Mouse (Mus musculus) heart, postnatal 14 days (tissue): ENCODE measurements around the gene Gm21988. TPM values are rescaled to one million over a fixed set of nuclear protein-coding genes. Genes with fewer than 3 reads are reported as not detected.

Experiments used
- DNase-seq, 2 experiments: peaks; one replicate each; pipeline ENCODE4 v3.0.0; 2021 to 2022
- intact Hi-C: fragments of 180-260 bp; cut with DNase I; formaldehyde crosslinking; loops from one replicate; pipeline ENCODE4 v1.15.1; 2025
- total RNA-seq, 2 experiments: library from RNA; stranded (reverse); gene quantifications; 2 replicates each; pipeline ENCODE4 v1.2.3; 2021

Gm21988 gene
- total RNA-seq, 2 experiments from 2014 or later = 3.1 to 3.2 TPM

DNA sequence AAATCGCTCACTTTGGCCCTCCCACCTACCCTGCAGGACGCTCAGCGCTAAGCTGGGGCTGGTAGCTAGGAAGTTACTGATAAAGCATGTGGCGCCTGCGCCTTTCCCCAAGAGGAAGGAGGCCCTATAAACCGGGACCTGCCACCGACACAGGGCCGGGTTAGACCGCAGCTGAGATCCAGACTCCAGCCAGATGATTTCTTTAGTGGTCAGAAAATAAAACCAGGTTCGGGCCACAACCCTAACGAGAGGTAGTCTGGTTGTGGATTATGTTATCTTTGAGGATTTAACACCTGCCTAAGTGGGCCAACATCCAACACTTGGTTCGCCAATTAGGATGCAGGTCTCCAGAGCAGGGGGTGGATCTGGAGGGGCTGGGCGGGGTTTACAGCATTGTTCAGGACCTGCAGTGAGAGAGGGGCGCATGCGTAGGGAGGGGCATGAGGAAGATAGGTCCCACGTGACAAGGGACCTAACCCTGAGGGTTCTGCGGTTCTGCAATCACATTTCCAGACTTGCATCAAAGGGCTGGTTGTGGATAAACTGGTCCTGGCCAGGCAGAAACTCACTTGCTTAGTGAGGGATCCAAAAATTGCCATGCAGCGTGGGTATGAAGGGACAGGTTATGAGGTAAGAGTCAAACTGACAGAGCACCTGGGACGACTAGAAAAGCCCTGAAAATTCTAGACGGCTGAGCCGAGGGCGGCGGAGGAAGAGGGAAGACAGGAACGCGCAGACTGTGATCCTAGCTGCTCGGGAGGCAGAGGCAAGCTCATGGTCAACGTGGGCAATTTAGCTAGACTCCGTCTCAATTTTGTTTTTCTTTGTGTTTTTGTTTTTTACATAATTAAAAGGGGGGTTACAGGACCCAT, 18.7 kb downstream of the Gm21988 start, which contains the start of gene Slc16a13:
Slc16a13 (minus strand) TSS at position 334 of the 872 bp plus-strand sequence.
- DNase-seq = peak; percentile 89 to 90
- intact Hi-C loops = no loop called here

DNA sequence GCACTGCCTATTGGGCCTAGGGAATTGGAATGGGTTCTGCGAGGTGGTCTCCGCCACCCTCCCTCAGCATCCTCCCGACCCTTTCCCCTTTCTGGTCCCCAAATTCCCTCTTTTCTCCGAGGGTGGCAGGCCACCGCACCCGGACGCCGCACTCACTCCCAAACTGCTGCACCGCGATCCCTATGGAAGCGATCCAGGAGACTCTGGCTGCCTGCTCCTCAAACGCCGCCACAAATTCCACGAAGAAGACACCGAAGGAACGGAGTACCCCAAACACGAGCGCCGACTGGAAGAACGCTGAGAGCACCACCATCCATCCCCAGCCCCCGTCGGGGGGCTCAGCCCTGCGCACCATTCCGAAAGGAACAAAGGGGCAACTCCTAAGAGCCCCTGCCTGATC, 19.3 kb downstream of the Gm21988 start:
- intact Hi-C loops = no loop called here
- DNase-seq = no peak

DNA sequence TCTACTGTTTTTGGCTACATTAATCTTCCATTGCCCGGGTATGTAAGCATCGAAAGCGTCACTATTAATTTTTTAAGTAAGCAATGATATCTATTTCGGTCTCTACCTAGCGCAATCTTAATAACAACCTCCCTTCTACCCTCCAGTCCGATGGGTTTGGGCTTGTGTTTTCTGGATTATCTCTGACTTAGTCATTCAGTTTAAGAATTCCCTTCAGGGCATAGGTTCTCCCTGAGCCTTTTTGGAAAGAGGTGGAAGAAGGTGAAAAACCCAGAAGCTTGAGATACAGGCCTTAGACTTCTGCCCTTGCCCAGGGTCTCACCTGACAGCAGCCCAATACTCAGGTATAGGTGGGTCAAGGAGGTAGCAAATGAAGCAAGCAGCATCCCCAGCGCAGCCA, 19.8 kb downstream of the Gm21988 start:
- intact Hi-C loops = loop anchor here (10.0 kb wide), 1 partner anchor 285 kb away; the partner anchor contains the start of gene Ybx2
- no peak for DNase-seq

DNA sequence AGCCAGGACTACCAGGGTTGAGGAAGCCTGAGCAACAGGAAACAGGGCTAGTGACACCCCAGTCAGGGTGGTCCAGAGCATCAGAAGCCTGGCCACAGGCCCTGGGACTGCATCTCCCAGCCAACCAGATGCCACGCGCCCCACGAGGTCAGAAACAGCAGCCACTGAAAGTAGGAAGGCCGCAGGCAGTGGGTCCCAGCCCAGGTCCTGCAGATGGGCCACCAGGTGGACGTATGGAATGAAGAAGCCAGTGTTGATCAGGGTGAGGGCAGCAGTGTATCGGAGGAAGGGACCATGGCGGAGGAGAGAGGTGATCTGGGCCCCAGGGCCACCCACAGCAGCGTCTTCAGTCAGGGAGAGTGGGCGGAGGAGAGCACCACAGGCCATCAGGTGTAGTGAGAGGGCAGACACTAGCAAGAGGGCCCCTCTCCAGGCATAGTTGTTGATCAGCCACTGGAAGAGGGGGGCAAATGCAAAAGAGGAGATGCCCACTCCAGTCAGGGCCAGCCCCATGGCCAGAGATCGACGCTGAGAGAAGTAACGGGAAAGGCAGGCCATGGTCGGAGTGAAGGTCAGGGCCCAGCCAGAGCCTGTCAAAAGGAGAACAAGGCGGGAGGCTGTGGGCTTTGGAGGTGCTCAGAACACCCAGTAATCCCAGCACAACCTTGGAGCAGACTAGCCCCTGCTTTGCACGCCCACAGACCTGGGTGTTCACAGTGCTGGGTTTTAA, 20.7 kb downstream of the Gm21988 start:
- DNase-seq = no peak
- intact Hi-C loops = loop anchor here (10.0 kb wide), 1 partner anchor 284 kb away; the partner anchor contains the start of gene Ybx2

DNA sequence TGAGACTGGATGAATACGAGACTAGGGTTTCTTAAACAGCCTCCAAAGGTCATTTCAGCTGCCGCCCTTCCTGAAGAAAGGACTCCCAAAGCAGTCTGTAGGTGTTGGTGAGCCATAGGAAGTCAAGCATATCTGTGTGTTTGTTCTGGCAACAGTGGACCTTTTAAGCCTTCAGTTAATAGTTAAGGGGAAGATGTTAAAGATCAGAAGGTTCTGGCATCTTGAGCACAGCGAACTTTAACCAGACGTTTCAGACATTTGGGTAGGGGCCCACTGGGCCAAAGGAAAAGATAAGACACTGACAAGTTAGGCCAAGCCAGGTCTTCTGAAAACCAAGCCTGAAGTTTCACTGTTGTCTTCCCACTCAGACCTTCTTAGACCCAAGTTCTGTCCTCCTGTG, 21.6 kb downstream of the Gm21988 start:
- no peak for DNase-seq
- intact Hi-C loops = loop anchor here (10.0 kb wide), 1 partner anchor 283 kb away; the partner anchor contains the start of gene Ybx2

GRCm38 (mm10) chr11:70216103-70216502, 23.5 kb downstream of the Gm21988 start:
- no peak for DNase-seq
- intact Hi-C loops = loop anchor here (10.0 kb wide), 1 partner anchor 281 kb away; the partner anchor contains the start of gene Ybx2

DNA sequence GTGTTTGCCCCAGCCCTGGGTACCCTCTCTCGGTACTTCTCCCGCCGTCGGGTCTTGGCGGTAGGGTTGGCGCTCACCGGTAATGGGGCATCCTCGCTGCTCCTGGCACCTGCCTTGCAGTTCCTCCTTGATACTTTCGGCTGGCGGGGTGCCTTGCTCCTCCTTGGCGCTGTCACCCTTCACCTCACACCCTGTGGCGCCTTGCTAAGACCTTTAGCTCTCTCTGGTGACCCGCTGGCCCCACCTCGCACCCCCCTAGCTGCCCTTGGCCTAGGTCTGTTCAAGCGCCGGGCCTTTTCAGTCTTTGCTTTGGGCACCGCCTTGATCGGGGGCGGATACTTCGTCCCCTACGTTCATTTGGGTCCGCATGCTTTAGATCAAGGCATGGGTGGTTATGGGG, 24.3 kb downstream of the Gm21988 start:
- intact Hi-C loops = loop anchor here (10.0 kb wide), 1 partner anchor 280 kb away; the partner anchor contains the start of gene Ybx2
- no peak for DNase-seq

DNA sequence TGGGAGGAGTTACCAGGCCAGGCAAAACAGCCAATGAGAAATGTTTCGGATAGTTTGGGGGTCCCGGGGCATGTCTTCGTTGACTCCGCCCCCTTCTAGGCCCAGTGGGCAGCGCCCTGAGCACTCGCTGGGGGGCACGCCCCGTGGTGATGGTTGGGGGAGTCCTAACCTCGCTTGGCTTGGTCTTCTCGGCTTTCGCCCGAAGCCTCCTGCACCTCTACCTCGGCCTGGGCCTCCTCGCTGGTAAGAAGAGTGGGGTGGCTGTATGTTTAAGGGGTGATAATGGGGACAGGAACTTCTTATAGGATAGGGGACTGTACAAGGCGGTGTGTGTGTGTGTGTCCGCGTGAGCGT, 24.8 kb downstream of the Gm21988 start:
- no peak for DNase-seq

GRCm38 (mm10) chr11:70214191-70214855, 25.3 kb downstream of the Gm21988 start:
- DNase-seq = peak in 1 of 2 experiments; percentile 63
- intact Hi-C loops = loop anchor here (10.0 kb wide), 1 partner anchor 280 kb away; the partner anchor contains the start of gene Ybx2

More for the DNA sequence above, 24.8 kb downstream of the Gm21988 start:
- intact Hi-C loops = loop anchor here (10.0 kb wide), 1 partner anchor 280 kb away; the partner anchor contains the start of gene Ybx2

DNA sequence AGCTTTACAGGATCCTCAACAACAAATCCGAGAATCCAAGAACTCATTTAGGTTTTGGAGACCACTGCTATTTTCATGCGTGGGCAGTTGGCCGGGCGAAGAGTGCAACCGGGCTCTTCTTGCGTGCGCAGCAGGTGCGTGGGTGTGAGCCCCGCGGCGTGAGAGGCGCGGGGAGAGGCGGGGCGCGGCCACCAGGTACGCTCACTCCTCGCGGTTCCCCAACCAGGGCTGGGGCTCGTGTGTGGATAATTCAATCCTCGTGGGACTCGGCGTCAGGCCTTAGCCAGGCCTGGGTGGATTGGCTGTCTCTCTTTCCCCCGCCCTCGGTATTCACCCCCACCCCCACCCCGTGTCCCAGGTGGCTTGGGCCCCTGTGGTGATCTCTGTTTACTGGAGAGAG, 25.9 kb downstream of the Gm21988 start:
- DNase-seq = no peak
- intact Hi-C loops = loop anchor here (10.0 kb wide), 1 partner anchor 279 kb away; the partner anchor contains the start of gene Ybx2

DNA sequence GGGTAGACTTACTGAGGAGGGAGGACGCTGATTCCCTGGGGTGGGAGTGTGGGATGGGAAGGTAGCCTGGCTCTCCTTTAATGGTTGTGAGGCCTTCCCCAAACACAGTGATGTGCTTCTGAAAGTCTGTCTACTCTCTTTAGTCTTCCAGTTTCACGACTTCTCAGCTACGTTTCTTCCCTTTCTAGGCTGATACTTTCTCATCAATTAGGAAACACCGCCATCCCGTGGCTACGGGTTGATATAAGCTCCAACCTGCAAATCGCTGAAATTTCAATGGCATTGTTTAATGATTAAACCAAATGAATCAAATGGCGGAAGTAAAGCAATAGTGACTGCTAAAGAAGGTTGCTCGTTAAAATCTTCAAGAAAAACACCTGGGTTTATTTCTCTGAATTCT, 26.7 kb downstream of the Gm21988 start:
- DNase-seq = peak; percentile 73 to 79
- intact Hi-C loops = loop anchor here (10.0 kb wide), 1 partner anchor 278 kb away; the partner anchor contains the start of gene Ybx2

- DNase-seq = no peak
- intact Hi-C loops = loop anchor here (10.0 kb wide), 1 partner anchor 278 kb away; the partner anchor contains the start of gene Ybx2
These were observed 27.2 kb downstream of the Gm21988 start, which contains the start of gene Slc16a11 for GRCm38 (mm10) chr11:70212423-70212822. Gene Slc16a11 (plus strand): TSS chr11:70212752.

GRCm38 (mm10) chr11:70211972-70212371, 27.7 kb downstream of the Gm21988 start:
- intact Hi-C loops = loop anchor here (10.0 kb wide), 1 partner anchor 277 kb away; the partner anchor contains the start of gene Ybx2
- no peak for DNase-seq

- DNase-seq = no peak
- intact Hi-C loops = loop anchor here (10.0 kb wide), 1 partner anchor 276 kb away; the partner anchor contains the start of gene Ybx2
These were observed 28.9 kb downstream of the Gm21988 start for GRCm38 (mm10) chr11:70210681-70211080.

DNA sequence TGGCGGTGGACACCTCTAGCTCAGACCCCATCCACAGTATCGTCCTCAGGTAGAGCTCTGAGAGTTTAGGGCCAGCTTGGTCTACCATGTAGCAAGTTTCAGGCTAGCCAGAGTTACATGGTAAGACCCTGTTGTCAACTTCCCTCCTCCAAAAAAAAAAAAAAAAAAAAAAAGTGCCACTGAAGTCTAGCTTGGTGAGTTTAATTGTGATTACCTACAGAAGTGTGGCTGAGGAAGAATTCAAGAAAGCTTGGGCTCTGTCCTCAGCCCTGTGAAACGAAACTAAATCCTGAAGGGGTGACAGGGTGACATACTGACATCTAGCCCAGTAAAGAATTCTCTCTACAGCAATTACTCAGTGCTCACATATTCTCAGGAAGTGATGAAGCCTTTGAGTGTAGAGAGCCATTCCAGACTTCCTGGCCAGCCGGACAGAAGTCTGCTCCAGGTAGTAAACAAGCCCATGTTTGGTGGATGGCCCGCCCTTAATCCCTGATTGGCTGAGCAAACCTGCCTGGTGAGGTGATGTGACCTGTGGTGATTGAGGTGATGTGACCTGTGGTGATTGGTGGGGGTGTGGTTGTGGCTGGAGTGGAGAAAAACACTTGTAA, 30.7 kb downstream of the Gm21988 start:
- intact Hi-C loops = no loop called here
- no peak for DNase-seq

GRCm38 (mm10) chr11:70207283-70207682, 32.3 kb downstream of the Gm21988 start:
- intact Hi-C loops = no loop called here
- peak in 1 of 2 experiments; percentile 25 for DNase-seq

- peak in 1 of 2 experiments; percentile 25 for DNase-seq
These were observed 32.8 kb downstream of the Gm21988 start for GRCm38 (mm10) chr11:70206801-70207200.

DNA sequence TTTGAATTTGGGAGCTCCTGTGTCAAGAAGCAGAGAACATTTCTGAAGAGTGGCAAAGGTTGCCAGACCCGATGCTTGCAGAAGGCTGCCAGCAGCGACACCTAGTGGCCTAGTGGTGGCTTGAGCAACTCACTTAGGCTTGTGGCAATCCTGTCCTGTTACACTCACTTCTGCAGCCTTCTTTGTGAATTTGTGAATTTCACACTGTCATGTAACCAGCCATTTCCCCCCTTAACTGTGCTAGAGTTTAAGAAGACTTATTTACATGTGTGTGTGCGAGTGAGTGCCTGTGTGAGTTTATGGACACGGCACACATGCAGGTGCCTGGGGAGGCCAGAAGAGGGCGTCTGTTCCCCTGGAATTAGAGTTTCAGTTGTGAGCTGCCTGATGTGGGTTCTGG, 37.9 kb downstream of the Gm21988 start:
- intact Hi-C loops = loop anchor here (2.0 kb wide), 2 partner anchors 127 to 147 kb away; partner anchors contain the start of gene Asgr1
- DNase-seq = peak; percentile 86 to 90

More at GRCm38 (mm10) chr11:70206801-70207200, 32.8 kb downstream of the Gm21988 start:
- intact Hi-C loops = no loop called here

DNA sequence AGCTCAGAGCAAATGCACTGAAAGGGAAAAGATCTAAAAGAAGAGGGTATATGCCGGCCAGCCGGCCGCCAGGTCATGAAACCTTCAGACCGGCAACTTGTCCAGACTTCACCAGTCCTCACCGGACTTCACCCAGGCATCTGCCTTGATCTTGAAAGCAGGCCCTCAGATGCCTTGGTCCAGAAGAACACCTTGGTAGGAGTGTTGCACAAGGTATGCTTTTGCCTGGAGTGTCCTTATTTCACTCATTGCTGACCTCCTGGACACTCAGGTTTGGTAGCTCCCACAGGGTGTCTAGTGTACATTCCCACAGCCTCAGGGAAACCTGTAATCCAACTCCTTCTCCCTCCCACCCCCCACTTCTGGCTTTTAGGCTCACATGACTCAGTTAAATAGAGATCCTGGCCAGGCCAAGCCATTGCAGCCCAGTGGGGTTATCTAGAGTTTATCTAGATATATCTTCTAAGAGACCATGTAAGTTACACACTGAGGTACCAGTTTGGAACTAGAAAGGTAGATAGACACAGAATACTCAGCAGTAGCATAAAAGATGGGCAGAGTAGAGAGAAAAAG, 39.5 kb downstream of the Gm21988 start:
- intact Hi-C loops = loop anchor here (2.0 kb wide), 2 partner anchors 125 to 145 kb away; partner anchors contain the start of gene Asgr1
- no peak for DNase-seq
